Mouse (Mus musculus) megakaryocyte progenitor cell, adult 5-6 weeks (primary cell): Measurements from ENCODE around the gene Kif1bp. TPM values are rescaled to one million over a fixed set of nuclear protein-coding genes. Genes with fewer than 3 reads are reported as not detected.

Experiments
- ATAC-seq: replicated peaks from 2 replicates; pipeline ENCODE4 v1.8.0; 2016; ENCODE audit warnings: mild to moderate bottlenecking, moderate TSS enrichment, inconsistent platforms; ENCODE audit not compliant: poor library complexity
- total RNA-seq, 2 experiments: library from RNA; stranded (forward) in 1 of 2; stranded (reverse) in 1 of 2; fragments of 157-497, 149-512 nt in 1 of 2; fragments of 200-1000 nt in 1 of 2; gene quantifications; 2 replicates each; pipeline versions ENCODE4 v1.2.3 to v1.2.4; 2015 to 2017

Kif1bp gene
- total RNA-seq, 2 experiments from 2014 or later, result 19.4 to 26.5 TPM

DNA sequence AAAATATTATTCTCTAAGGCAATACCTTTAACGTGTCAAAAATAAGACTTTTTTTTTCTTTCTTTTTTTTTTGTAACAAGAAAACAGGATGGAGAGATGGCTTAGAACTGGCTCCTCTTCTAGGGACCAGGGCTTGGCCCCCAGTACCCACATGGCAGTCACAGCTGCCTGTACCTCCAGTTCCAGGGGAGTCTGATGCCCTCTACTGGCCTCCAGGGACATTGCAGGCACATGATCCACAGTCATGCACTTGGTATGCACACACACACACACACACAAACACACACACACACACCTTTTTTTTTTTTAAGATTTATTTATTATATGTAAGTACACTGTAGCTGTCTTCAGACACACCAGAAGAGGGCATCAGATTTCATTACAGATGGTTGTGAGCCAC is 20.5 kb downstream of the Kif1bp start:
- peak; percentile 49; the same call in 1 of the 2 replicates for ATAC-seq

DNA sequence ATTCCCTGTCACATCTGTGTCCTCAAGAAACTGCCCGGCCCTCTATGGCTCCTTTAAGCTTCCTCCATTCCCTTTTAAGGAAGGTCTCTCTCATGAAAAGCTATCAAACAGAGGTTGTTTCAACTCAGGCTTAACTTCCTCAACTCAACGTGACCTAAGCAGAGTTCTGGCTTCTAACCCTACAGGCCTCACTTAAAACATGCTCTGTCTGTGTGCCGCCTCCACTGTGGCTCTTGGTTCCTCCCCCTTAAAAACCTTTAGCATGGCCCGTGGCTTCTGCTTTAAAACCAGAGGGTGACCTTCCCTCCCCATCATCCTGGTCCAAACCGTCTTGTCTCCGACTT is 21.7 kb downstream of the Kif1bp start:
- peak; percentile 42 for ATAC-seq

DNA sequence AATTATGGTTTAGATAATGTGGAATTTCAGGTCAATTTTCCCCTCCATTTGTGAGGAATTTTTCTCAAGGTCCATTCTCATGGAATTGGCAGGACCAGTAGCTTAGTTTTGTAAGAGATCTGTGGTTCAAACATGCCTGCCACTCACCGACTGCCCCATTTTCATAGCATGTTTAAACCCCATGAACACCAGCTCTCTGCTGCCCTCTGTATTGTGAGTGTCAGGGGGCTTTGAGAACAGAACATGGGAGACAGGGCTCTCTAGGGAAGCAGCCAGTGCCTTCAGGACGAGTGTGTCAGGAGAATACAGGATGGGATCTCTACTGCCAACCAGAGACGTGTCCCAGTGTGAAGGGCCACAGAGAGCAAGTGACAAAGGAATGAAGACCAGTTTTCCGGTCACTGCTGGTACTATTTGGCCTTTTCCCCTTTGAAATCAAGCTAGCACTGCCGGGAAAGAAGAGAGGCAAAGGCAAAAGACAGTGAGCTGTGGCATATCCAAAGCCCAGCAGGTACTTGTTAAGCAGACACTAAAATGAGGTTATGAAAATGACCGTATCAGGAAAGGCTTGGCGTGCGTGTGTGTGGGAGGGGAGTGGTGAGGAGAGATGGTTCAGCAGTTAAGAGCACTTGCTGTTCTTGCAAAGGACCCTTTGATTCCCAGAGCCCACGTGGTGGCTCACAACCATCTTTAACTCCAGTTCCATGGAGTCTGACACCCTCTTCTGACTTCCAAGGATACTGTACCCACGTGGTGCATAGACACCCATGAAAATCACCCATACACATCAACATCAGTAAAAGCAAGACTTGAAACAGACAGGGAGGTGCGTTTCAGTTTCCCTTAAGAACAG is 22.3 kb downstream of the Kif1bp start:
- 0 out of 2 replicates have a peak, but pooled peaks have one; percentile 10 for ATAC-seq

DNA sequence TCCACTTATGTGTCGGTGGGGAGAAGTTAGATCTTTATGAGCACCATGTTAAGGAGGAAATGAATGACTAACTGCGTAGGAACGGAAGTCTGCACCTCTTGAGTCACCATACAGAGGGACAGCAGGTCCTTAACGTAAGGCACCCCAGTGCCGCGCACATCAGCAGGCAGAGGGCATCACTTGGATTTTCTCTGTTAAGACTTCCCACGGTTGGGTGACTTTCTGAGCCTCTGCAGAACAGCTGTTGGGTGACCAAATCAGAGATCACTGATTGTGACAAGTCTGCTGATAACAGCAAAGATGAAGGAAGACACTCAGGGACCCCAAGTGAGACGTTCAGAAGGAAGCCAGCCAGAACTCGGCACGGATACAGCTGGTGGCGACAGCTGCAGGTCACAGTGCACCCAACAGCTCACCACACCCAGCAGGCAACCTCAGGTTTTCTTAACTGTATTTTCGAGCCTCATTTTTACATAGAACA is 24.6 kb downstream of the Kif1bp start:
- ATAC-seq, result peak; percentile 71

DNA sequence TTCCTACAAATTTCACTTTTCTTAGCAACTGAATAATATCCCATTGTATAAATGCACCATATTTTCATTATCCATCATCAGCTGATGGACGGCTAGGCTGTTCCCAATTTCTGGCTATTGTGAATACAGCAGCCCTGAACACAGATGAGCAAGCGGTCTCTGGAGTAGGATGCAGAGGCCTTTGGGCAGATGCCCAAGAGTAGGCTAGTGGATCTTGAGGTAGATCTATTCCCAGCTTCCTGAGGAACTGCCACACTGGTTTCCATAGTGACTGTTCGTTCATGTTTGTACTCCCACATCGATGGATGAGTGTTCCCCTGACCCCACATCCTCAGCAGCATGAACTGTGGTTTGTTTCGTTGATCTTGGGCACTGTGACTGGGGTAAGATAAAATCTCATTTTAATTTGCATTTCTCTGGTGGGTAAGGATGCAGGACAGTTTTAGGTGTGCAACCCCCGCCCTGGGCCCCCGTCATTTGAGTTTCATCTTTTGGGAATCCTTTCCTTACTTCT is 27.4 kb downstream of the Kif1bp start:
- no peak for ATAC-seq

DNA sequence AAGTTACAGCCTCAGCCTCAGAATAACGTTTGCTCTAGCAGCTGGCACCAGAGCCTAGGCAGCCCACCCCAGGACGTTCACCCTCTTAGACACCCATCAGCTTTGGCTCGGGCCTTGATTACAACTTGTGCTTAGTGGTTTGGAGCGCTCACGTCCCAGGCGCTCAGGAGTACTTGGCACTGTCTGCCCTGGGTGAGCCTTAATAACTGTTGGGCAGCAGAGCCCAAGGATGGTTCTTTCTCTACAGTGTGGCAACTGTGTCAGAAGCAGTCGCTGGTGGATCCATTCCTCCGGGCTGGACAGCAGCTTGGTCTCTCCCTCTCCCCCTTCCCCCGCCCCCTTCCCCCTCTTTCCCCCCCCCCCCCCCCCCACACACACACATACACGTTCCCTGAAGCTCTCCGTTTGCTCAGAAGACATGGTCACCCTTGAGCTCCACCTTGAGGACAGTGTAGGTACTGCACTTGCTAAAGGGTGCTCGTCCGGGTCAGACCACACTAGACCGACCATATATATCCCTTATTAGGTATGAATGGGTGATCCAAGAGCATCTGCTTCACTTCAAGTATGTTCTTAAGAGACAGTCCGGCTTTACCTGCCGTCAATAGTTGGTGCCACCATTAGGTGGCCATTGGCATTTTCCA is 28.6 kb downstream of the Kif1bp start:
- ATAC-seq, result peak; percentile 81

DNA sequence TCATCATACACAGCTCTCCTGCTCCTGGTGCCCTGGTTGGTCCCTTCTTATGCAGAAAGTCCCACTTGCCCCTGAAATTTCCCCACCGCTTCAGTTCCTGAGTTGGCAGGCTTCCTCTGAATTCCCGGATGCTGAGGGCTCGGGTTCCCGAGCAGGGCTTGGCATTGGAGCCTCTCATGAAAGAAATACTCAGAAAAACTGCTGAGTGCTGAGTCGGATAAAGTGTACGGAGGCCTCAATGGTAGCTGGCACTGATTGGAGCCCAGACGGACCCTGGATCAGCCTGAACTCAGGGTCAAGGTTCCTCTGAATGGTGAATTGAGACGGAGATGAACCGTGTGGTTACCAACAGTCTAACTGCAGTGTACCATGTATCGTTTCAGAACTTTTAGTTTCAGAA is 31.8 kb downstream of the Kif1bp start:
- ATAC-seq, result no peak

DNA sequence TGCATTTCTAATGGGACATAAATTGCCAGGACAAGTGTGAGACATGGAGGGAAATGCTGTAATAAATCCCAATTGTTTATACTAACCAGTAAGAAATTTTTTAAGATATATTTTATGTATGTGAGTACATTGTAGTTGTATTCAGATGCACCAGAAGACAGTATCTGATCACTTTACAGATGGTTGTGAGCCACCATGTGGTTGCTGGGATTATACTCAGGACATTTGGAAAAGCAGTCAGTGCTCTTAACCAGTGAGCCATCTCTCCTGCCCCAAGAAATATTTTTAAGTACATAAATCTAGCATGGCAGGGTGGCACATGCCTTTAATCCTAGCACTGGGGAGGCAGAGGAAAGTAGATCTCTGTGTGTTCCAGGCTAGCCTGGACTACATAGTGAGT is 32.5 kb downstream of the Kif1bp start:
- no peak for ATAC-seq

DNA sequence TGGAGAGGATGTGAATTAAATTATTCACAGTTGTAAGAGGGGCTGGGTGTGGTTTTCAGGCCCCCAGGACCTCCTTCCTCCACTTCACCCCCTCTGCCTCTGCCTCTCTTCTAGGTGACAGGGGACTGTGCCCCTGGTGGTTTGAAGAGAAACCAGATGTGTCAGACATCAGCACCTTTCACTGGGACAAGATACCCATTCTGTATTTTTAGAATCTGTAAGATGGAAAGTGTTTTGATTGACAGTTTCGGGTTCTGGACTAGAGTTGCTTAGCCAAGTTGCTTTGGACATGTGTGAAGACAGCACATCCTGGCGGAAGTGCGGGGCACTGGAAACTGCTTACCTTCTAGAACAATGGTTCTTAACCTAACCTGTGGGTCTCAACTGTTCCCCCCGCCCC is 33.9 kb downstream of the Kif1bp start:
- ATAC-seq, result no peak

DNA sequence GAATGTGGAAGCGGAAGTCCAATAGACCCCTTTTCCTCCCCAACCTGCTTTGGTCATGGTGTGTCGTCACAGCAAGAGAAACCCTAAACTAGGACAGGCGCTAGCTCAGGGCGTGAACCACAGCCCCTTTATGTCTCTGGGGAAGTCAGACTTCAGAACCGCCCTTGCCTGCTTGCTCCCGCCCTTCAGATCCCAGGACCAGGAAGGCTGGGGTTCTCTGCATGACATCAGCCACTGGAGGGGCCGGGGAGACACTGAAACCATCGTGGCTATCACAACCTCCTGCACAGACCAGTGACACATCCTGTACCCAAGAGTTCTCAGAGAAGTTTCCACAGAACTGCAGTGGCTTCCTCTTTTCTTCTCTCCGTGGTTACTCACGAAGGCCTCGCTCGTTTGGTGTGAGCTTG is 34.9 kb downstream of the Kif1bp start:
- peak; percentile 78 for ATAC-seq

DNA sequence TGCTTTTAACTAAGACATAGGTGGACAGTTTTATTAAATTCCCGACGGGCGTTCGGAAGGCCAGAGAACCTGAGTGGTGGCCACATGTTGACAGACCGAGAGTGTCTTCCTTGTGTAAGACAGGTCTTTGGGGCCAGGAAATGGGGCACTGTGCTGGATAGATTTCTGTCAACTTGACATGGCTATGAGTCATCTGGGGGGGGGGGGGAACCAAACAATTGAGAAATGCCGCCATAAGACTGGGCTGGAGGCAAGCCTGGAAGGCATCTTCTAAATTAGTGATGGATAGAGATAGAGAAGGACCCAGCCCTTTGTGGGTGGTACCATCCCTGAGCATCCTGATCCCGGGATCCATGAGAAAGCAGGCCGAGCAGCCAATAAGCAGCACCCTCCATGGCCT is 35.3 kb downstream of the Kif1bp start:
- peak; percentile 15 for ATAC-seq

DNA sequence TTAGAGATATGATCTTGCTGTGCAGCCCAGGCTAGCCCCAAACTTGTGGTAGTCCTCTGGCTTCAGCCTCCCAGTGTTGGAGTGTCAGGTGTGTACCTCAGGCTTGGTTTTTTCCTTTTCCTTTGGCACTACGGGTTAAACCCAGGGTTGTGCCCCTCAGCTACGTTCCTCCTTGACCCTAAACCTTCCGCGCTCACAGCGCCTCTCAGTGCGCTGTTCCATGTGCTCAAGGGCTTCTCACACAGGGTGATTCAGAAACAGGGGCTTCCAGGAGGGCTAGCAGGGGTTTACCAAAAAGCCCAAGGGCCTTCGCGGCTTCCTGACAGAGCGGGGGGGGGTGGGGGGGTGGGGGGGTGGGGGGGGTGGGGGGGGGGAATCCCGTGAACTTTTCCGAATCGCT is 35.8 kb downstream of the Kif1bp start:
- no peak for ATAC-seq

DNA sequence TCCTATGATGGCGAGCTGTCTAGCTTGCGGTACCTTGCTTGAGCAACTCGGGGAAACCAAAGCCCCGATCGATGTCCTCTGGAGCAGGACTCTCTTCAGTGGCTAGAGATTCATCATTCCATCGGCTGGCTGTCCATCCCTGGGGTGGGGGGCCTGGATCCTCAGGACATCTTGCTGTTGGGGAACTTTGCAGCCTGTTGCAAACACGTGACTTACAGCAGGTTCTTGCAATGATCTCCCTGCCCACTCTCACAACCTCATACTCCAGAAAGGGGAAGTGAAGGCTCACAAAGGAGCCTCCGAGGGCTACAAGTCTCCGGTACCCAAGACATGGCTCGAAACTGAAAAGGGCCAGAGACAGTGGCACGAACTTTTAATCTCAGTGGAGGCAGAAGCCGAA is 36.8 kb downstream of the Kif1bp start:
- ATAC-seq, result peak; percentile 37

DNA sequence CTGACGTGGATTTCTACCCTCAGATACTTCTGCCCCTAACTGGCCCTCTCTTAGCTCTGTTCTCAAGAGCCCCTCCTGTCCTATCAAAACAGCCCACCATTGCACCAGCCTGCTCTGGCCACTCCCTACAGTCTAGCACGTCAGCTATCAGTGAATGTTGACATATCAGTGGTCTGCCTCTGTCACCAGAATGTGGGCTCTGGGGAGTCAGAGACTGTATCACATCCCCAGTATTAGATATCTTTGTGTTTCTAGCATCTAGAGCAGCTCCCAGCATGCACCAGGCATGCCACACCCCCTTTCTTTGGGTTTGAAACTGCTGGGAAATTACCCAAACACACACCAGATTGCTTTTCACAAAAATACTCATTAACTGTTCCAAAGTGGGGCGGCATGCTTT is 37.5 kb downstream of the Kif1bp start:
- ATAC-seq, result peak; percentile 40

DNA sequence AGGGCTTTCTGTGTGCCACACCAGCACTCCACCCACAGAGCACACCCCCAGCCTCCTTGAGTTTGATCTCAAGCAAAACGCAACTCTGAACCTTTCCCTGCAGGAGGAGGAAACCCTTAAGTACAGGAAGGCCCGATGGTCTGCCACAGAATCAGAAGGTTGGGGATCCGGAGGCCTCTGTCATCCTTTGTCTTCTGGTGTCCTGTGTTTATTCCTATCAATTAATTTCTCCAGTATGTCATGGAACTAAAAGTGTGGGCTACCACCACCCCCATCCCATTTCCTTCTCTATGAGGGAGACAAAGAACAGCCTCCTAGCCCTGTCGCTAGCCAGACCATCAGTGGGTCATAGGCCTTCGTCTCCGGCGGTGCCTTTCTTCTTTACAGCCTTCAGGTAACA is 43.7 kb downstream of the Kif1bp start:
- no peak for ATAC-seq

DNA sequence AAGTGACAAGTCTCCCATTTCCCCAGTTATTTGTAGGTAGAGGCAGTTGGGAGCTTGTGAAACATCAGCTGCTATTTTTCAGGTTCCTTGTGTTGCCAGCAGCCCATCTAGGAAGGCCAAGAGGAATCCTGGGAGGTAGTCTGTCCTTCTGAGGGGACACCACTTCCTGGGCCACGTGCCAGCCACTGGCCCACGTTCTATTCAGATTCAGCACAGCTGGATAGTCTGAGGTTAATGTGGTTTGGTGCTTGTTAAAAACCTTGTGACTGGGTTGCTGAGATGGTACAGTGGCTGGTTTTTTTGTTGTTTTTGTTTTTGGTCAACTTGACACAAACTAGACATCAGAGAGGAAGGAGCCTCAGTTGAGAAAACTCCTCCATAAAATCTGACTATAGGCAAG is 45.4 kb downstream of the Kif1bp start:
- peak; percentile 86 for ATAC-seq

DNA sequence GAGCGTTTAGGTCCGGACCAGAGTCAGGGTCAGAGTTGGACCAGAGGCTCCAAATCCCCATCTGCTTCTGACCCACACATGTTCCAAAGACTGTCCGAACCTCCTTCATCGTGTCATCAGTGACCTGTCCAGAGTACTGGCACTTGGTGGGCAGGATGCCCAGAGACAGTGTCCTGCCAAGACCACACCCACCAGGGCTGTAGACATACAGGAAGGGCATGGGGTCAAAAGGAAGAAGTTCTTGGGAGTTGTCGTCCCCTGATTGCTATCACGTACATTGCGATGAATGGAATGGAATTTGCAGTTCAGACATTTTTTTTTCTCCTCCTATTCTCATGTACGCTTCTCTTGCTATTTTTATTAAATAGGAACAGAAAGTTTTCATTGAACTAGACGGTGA is 48.1 kb downstream of the Kif1bp start:
- ATAC-seq, result no peak

DNA sequence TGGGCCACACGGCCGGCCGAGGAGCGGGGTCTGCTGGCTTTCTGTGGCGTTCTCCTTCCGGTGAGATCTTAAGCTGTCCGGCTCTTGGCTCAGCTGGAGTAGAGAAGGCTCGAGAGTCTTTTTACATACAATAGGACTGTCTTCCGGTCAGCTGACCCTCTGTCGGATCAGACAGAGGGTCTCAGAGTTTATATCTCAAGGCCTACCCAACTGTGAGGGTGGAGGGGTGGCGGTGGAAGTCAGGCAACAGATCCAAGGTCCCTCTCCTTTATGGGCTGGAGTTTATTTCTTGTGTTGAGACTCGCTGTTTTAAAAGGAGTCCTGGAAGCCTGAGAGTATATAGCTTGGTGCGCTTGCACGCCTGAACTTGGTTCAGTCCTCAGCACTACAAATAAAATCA is 50.9 kb downstream of the Kif1bp start, which contains the start of gene Srgn:
TSS of gene Srgn (minus strand) at position 101 of the 400 bp plus-strand sequence.
- no peak for ATAC-seq

DNA sequence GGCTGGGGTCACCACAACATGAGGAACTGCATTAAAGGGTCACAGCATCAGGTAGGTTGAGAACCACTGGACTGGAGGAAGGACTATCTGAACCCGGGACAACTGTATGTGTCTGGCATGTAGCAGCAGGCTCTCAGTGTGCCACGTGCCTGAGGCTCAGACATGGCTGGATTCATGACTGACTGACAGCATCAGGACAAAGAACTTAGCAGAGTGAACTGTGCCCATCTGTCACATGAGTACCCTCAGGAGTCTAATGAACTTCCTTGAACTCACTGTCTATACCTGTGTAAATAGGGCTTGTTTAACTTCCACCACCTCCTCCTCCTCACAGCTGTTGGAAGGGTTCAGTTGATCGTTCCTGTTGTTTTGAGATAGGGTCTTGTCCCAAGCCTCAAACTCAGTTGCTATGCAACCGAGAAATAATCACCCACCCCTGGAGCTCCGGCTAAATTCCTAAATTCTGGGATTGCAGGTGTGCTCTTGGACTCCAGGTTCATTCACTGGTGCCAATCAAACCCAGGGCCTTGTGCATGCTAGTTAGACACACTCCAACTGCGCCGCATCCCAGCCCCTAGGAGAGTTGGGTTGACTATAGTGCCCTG is 55.8 kb downstream of the Kif1bp start:
- no peak for ATAC-seq

DNA sequence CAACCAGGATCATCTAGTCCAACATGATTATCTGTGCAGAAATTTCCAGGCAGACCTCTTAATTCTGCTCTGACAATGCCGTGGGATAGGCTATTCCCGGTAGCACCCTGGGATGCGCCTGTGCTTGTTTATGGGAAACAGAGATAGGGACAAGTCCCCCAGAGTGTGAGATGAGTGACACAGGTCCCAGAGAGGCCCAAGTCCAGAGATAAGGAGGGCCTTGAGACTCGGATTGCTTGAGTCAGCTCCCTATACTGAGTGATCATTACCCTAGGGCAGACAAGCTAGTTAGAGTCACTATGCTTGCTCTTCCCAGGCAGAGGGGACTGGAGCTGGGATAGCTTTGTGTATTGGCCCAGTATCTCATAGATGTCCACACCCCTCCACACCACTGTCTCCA is 56.5 kb downstream of the Kif1bp start:
- ATAC-seq, result peak; percentile 21; the same call in 1 of the 2 replicates

DNA sequence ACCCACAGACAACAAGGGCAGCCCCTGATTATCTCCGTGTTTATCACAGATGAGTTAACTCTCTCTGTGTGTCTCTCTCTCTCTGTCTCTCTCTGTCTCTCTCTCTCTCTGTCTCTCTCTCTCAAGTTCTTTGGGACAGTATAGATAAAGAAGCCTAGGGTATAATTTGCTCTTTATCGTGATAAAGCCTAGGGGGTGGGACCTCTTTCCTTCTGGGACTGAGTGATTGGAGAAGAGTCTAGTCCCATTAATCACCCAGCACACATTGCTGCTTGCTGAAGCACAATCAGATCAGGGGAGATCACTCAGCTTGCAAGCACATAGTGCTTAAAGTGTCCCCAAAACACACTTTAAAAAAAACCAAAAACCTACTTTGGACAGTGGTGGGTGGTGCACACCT is 57.3 kb downstream of the Kif1bp start:
- peak; percentile 59 for ATAC-seq

DNA sequence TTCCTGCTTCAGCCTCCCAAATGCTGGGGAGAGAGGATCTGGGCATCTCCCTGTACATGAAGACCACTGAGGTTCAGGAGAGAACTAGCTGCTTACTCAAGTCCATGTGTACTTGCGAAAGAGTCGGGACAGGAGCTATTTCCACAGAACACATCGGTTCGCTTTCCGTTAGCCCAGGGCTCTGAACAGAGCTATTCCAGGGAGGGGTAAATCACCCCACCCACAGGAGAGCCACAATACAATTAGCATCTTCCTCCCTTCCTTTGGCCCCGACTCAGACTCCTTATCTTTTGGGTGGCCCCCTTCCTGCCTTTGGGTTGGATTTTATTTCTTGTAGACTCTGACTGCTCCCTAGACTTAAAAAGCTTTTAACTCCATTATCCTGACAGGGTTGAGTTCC is 60.7 kb downstream of the Kif1bp start:
- peak; percentile 64 for ATAC-seq
